Mouse (Mus musculus) ES-E14 (cell line): ENCODE measurements around the gene Cherp. TPM values are rescaled to one million over a fixed set of nuclear protein-coding genes. Genes with fewer than 3 reads are reported as not detected.

Source experiments
- DNase-seq: peaks from one replicate; pipeline ENCODE4 v3.0.0-alpha.2; 2013; ENCODE audit warnings: low read depth, low spot score
- H3K27ac ChIP-seq: 2 replicates; pipeline ENCODE4 v1.5.1; 2012; ENCODE audit warnings: low read depth, mild to moderate bottlenecking, low read length, moderate library complexity, mixed read lengths; ENCODE audit not compliant: poor library complexity, insufficient read depth, severe bottlenecking
- H3K36me3 ChIP-seq: 2 replicates; pipeline ENCODE4 v1.6.1; 2012; ENCODE audit warnings: mild to moderate bottlenecking, low read length, moderate library complexity, mixed read lengths; ENCODE audit not compliant: control insufficient read depth, poor library complexity, insufficient read depth, severe bottlenecking
- H3K4me1 ChIP-seq, 2 experiments: fragments of 150-350 bp in 1 of 2; sonication (generic) in 1 of 2; 2 replicates each; pipeline ENCODE4 v1.6.1; 2012; ENCODE audit warnings: low read length in 2 of 2, mild to moderate bottlenecking in 1 of 2, mixed read lengths in 1 of 2; ENCODE audit not compliant: control insufficient read depth in 2 of 2, insufficient read depth in 2 of 2, poor library complexity in 1 of 2
- H3K4me3 ChIP-seq, 2 experiments: fragments of 150-350 bp in 1 of 2; sonication (generic) in 1 of 2; 2 replicates each; pipeline ENCODE4 v1.5.1; 2012; ENCODE audit warnings: low read length in 2 of 2, low read depth in 1 of 2, mild to moderate bottlenecking in 1 of 2, mixed read lengths in 1 of 2; ENCODE audit not compliant: insufficient read depth in 1 of 2, poor library complexity in 1 of 2, severe bottlenecking in 1 of 2
- H3K9ac ChIP-seq: 2 replicates; pipeline ENCODE4 v1.6.1; 2012; ENCODE audit warnings: low read depth, mild to moderate bottlenecking, low read length, mixed read lengths; ENCODE audit not compliant: poor library complexity, insufficient read depth, severe bottlenecking
- H3K9me3 ChIP-seq: fragments of 150-350 bp; sonication (generic); 2 replicates; pipeline ENCODE4 v1.6.1; 2012; ENCODE audit warnings: low read depth, mild to moderate bottlenecking, low read length; ENCODE audit not compliant: control insufficient read depth, insufficient read depth
- CHD2 ChIP-seq: IDR thresholded peaks from 2 replicates; pipeline ENCODE4 v1.6.1; 2014; ENCODE audit warnings: mild to moderate bottlenecking, low read depth, low read length, inconsistent platforms
- HCFC1 ChIP-seq: IDR thresholded peaks from 2 replicates; pipeline ENCODE4 v1.6.1; 2012; ENCODE audit warnings: low read length, inconsistent platforms, borderline replicate concordance; ENCODE audit not compliant: insufficient read depth
- MAFK ChIP-seq: IDR thresholded peaks from 2 replicates; pipeline ENCODE4 v1.6.1; 2014; ENCODE audit warnings: mild to moderate bottlenecking, low read depth, low read length, inconsistent platforms; ENCODE audit not compliant: insufficient read depth
- ZC3H11A ChIP-seq: IDR thresholded peaks from 2 replicates; pipeline ENCODE4 v1.6.1; 2012; ENCODE audit warnings: low read depth, mild to moderate bottlenecking, inconsistent platforms, low read length, borderline replicate concordance
- ZNF384 ChIP-seq: IDR thresholded peaks from 2 replicates; pipeline ENCODE4 v1.6.1; 2012; ENCODE audit warnings: low read depth, low read length, inconsistent platforms
- in situ Hi-C, 2 experiments: fragments of 600-800 bp; cut with MboI; formaldehyde crosslinking; loops; one replicate each; pipeline ENCODE4 v1.15.1; 2025; ENCODE audit warnings: low sequenced_read_pairs in 2 of 2, inconsistent platforms in 1 of 2; ENCODE audit not compliant: unreplicated experiment in 2 of 2
- total RNA-seq: library from RNA; depleted of rRNA; stranded (reverse); fragments of 300-350 nt; gene quantifications from 2 replicates; pipeline ENCODE4 v1.2.3, GENCODE M21; 2012

Gene Cherp
- total RNA-seq, 1 experiment: 60.5 TPM

GRCm38 (mm10) chr8:72434952-72435351, 40.1 kb downstream of the Cherp start:
- TF ChIP-seq CHD2: no peak
- no peak for TF ChIP-seq HCFC1
- no peak for TF ChIP-seq ZC3H11A
- no peak for TF ChIP-seq ZNF384
- TF ChIP-seq MAFK: no peak
- Histone ChIP-seq H3K4me3 (no peak overlapping the region), H3K9ac (no peak overlapping the region), H3K36me3 (no peaks in the 10 kb centered on the region), H3K9me3 (no peaks in the 10 kb centered on the region), H3K27ac (no peak overlapping the region), H3K4me1 (peaks cover 2 to 5% of the 10 kb centered on the region in 2 experiments; a peak in 2 of 4 replicates)
- in situ Hi-C loops: no loop called here
- DNase-seq: no peak

GRCm38 (mm10) chr8:72429676-72430075, 45.4 kb downstream of the Cherp start:
- Histone ChIP-seq H3K4me3 (peak overlapping the region in 1 of 2 experiments; percentile 41; a peak in 1 of 4 replicates), H3K27ac (no peak overlapping the region), H3K9ac (no peak overlapping the region), H3K36me3 (no peaks in the 10 kb centered on the region), H3K9me3 (no peaks in the 10 kb centered on the region), H3K4me1 (peaks cover 0 to under 1% of the 10 kb centered on the region in 2 experiments; a peak in 1 of 4 replicates)
- TF ChIP-seq ZNF384 (no peak), ZC3H11A (no peak), CHD2 (no peak), HCFC1 (no peak), MAFK (no peak)
- in situ Hi-C loops: no loop called here
- DNase-seq: no peak

- in situ Hi-C loops: no loop called here
- peaks cover 2 to 4% of the 10 kb centered on the region in 2 experiments; a peak in 2 of 4 replicates for H3K4me1 ChIP-seq
- no peak overlapping the region for H3K27ac ChIP-seq
- TF ChIP-seq ZC3H11A (no peak), ZNF384 (no peak), HCFC1 (no peak), MAFK (no peak), CHD2 (no peak)
- DNase-seq: no peak
- peaks cover 3% of the 10 kb centered on the region; the same call in 1 of the 2 replicates for H3K36me3 ChIP-seq
- H3K9me3 ChIP-seq: no peaks in the 10 kb centered on the region
- no peak overlapping the region for H3K9ac ChIP-seq
- no peak overlapping the region for H3K4me3 ChIP-seq
Measured at GRCm38 (mm10) chr8:72422926-72423325, 52.1 kb downstream of the Cherp start.

- peak; percentile 99 for DNase-seq
- Histone ChIP-seq H3K36me3 (peaks cover 3% of the 10 kb centered on the region; the same call in 1 of the 2 replicates), H3K9me3 (no peaks in the 10 kb centered on the region), H3K9ac (peak within 1 kb of the TSS; percentile 94), H3K4me1 (peaks cover 2 to 12% of the 10 kb centered on the region in 2 experiments; a peak in 2 of 4 replicates), H3K27ac (peak within 1 kb of the TSS; percentile 75), H3K4me3 (peak within 1 kb of the TSS; percentile 93 to 94)
- in situ Hi-C loops: no loop called here
- TF ChIP-seq HCFC1 (peak; percentile 72), CHD2 (no peak)
Measured at GRCm38 (mm10) chr8:72421362-72422335, 53.4 kb downstream of the Cherp start, which contains the start of gene Eps15l1. TSS of gene Eps15l1 (minus strand) at chr8:72421460.
